Mouse (Mus musculus): ENCODE results near the gene Podxl.

Podxl gene

DNA sequence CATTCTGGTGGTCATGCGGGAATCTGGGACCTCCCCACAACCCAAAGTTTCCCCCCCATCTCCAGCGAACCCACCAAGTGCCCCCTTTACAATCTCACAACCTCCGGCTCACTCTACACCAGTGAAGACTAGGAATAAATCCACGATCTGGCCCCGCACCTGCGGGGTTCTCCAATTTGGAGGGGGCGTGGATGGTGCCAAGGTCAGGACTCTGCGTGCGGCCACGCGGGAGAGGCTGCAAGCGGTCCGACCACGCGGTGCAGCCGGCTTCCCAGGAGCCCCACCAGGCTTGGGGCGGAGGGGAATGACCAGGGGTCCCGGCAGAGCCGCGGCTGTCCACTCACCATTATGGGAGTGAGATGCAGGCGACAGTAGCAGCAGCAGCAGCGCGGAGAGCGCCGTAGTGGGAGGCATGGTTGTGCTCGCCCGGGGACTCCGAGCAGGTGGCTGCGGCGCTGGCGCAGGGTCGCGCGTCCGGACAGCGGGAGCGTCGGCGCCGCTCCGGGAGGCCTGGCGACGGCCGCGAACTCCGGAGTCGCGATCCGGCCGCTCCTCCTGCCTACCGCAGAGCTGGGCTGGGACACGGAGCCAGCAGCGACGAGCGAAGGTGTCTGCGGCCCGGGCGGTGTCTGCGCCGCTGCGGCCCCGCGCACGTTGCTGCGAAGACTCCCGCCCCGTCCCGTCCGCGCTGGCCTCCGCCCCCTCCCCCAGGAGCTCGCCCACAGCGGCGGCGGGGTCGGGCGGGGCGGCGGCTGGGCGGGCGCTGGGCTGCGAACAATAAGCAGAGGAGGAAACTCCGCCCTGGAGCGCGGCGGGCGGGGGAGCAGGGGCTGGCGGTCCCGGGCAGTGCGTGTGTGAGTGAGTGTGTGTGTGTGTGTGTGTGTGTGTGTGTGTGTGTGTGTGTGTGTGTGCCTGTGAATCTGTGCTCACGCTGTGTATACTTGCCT lies at the start of gene Podxl:
Gene Podxl (minus strand): TSS at position 747 of the 947 bp plus-strand sequence.
- peak; percentile 94 for DNase-seq (ENCODE audit: low spot score)

DNA sequence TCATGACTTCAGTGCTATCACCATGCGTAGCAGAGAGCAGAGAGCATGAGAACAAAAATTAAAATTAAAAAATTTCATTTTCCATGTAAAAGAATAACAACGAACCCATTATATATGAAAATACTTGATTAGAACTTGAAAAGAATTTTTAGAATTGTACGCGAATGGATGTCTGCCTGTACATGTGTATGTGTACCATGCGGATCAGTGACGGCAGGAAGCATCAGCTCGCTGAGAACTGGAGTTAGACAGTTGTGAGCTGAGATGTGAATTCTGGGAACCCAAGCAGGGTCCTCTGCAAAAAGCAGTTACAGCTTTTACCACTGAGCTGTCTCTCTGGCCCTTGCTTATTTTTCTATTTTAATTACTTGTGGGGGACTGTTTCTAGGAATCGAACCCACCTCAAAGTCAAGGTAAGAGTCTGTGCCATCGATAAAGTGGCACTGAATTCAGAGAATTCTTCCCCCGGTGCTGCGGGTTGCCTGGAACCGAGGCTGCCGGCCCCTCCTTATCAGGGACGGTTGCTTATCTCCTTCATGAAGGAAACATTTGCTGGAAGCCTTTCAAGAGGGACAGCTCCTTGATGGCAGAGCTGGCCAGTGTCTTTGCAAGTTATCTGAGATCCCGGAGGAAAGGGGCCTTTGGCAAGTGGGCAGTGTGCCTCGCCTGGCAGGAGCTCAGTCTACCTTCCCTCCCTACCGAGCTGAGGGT lies 48.9 kb upstream of the Podxl start:
- no peak for DNase-seq (ENCODE audit: low spot score)

GRCm38 (mm10) chr6:31606429-31606828 lies 42.6 kb upstream of the Podxl start:
- no peak for DNase-seq (ENCODE audit: low spot score)

DNA sequence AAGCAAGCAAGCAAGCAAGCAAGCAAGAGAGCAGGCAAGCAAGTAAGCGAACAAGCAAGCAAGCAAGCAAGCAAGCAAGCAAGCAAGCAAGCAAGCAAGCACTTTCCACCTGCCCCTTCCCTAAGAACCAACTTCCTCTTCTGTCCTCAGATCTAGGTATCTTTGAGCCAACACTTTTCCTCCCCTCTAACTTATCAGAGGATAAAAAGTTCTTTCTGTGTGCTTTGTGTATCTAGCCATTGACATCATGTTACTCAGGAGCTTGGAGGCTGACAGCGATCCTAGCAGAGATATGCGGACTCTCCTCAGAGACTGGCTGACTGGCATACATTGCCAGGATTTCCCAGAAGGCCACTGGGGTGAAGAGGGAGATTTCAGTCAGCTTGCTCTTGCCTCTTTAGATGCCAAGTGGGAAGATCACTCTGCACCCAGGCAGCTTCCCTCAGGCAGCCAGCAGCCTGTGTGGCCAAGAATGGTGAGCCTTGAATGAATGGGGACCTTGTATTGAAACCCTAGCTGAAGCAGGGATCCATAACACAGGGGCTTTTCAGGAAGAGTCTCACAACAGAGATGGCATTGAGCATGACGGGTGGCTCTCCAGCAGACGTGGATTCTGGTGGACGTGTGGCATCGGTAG lies 41.0 kb upstream of the Podxl start:
- DNase-seq (ENCODE audit: low spot score), result no peak

DNA sequence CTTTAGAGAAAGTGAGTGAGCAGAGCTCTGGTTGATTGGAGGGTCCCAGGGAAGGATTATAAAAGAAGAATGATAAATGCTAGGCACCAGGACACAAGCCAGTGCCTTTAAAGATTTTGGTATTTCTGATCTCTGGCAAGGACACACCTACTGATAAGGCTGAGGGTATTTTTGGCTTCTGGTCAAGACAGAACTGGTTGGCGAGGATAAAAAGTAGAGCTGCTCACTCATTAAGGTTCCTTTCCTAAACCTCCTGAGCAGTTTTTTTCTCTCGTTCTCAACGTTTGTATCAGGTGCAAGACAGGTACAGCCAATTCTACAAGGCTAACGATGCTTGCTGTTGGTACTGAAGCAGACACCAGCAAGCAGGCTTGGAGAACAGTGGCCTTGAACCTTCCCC lies 38.7 kb upstream of the Podxl start:
- no peak for DNase-seq (ENCODE audit: low spot score)

- no peak for DNase-seq (ENCODE audit: low spot score)
These were observed 37.4 kb upstream of the Podxl start for GRCm38 (mm10) chr6:31601131-31601530.

- DNase-seq (ENCODE audit: low spot score), result no peak
These were observed 36.1 kb upstream of the Podxl start for GRCm38 (mm10) chr6:31599863-31600262.

- no peak for DNase-seq (ENCODE audit: low spot score)
These were observed 34.6 kb upstream of the Podxl start for GRCm38 (mm10) chr6:31598349-31598911.

GRCm38 (mm10) chr6:31597136-31597460 lies 33.3 kb upstream of the Podxl start:
- DNase-seq (ENCODE audit: low spot score), result no peak

GRCm38 (mm10) chr6:31596346-31597135 lies 32.8 kb upstream of the Podxl start:
- DNase-seq (ENCODE audit: low spot score), result peak; percentile 86

DNA sequence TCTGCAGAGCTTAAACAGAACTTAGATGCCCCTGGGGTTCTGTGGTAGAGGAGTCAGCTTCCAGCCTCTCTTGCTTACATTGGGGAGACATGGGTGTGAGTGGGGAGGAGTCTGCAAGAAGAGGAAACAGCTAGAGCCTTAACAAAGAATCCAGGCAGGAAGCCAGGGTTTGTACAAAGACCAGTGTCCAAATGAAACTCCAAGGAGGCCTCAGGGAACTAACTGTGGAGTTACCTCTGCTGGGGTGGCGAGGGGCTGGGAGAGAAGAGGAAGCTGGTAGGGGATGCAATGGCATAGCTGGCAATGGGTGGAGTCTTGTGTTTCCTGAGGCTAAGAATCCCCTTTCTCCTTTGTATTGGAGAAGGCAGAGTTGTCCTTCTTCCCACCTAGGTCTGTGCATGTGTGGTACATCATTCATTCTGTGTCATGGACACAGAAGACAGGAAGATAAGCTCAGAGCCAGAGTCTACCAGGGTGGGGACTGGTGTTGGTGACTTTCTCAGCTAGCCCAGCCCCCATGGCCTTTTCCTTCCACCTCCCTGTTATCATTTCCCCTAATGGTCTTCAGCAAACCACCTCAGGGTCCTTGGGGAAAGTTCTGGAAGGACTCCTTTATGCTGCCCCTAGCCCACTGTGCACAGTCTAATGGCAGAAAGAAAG lies 28.9 kb upstream of the Podxl start:
- no peak for DNase-seq (ENCODE audit: low spot score)

GRCm38 (mm10) chr6:31592128-31592527 lies 28.3 kb upstream of the Podxl start:
- no peak for DNase-seq (ENCODE audit: low spot score)

DNA sequence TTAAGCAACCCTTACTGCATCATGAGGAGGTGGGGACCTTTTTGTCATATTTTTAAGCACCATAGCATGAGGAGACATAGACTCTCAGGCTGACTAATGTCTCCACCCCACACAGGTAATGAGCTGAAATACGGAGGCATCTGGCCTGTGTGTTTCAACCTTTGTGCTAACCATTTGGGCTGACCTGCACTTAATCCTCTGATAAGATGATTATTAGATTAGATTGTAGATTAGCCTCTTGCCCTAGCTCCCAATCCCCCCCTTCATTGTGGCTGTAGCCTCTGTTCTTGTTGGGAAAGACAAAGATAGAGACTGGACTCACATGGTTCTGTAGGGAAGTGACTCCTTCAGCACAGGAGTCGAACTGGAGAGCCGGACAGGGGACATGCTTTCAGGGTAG lies 27.9 kb upstream of the Podxl start:
- DNase-seq (ENCODE audit: low spot score), result no peak

DNA sequence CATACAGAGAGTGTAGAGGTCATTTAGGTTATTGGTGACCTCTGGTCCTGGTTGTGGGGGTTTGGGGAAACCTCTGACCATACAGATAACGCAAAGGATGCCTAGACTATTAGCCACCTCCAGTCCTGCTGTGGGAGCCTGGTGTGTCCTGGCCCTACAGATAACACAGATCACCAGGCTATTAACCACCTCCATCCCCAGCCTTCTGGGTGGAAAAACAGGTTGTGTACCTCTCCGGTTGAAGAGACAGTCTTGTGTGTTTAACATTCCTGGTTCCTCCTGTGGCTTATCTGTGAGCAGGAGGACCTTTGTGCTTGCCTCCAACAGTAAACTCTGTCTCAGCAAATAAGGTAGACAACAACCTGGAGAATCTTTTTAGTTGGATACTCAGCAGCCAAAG lies 27.0 kb upstream of the Podxl start:
- DNase-seq (ENCODE audit: low spot score), result peak; percentile 77

DNA sequence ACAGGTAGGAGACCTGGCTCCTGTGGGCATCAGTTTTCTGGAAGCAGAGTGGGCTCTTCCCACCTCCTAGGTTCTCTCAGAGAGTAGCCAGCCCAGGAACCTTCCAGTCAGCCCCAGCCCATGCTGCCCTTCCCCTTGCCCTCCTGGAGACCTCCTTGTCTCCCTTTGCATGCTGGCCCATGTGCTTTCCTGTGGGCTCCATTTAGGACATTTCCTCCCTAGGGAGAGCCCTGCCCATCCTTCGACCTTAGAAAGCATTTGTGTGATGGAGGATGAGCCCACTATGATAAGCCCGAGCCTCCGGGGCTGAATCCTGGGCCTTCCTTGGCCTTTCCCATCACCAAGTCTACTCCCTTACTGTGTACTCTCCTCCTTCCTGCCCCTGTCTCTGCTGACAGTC lies 25.5 kb upstream of the Podxl start:
- DNase-seq (ENCODE audit: low spot score), result no peak

DNA sequence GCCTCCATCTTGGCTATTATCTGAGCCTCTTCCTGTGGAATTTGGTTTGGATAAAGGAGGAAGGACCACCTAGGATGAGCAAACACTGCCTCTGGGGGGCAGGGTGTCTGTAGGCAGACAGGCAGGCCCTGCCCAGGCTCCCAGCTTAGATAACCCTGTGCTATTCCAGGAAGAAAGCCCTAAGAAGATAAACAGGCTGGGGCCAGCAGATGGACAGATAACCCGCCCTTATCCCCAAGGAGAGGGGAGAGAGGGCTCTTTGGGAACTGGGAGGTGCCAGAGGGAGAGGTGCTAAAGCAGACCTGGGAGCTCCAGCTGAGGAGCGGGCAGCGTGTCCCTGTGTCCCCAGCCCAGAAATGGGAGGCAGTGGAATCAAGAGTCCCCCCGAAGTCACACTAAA lies 23.9 kb upstream of the Podxl start:
- DNase-seq (ENCODE audit: low spot score), result peak; percentile 83

GRCm38 (mm10) chr6:31586127-31586526 lies 22.3 kb upstream of the Podxl start:
- DNase-seq (ENCODE audit: low spot score), result no peak

DNA sequence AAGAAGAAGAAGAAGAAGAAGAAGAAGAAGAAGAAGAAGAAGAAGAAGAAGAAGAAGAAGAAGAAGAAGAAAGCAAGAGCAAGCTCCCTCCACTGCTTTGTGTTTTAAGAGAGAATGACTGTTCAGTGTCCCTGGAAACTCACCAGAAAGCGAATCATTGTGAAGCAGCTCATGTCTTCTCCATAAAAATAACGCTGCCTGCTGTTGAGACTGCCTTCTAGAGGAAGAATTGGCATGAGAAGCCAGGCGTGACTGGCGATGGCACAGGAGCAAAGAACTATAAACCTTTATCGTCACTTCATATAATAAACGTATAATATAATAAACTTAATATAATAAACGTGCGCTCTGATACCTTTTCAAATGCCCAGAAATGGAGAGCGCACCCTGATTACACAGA lies 12.4 kb upstream of the Podxl start:
- no peak for DNase-seq (ENCODE audit: low spot score)

DNA sequence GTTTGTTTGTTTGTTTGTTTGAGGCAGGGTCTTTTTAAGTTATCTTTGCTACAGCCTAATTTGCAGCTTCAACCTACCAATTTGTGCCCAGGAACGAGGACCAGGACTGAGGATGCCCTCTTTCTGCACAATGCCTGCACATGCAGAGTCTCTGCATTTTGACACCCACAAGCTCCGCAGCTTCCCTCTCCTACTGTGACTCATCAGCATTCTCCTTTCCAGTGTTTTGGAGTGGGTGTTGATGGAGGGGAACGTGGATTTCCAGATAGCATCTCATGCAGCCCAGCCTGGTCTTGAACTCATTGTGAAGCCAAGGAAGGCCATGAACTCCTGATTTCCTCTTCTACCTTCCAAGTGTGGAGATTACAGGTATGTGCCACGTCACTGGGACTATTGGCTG lies 11.3 kb upstream of the Podxl start:
- no peak for DNase-seq (ENCODE audit: low spot score)

GRCm38 (mm10) chr6:31571459-31571858 lies 7.7 kb upstream of the Podxl start:
- DNase-seq (ENCODE audit: low spot score), result no peak

GRCm38 (mm10) chr6:31568070-31568595 lies 4.4 kb upstream of the Podxl start:
- DNase-seq (ENCODE audit: low spot score), result peak; percentile 70

All from yolk sac, embryonic 10.5 days (tissue).